Mouse (Mus musculus) cerebellum, adult 9-11 months (tissue): ENCODE measurements around the gene Sik1.

Experiments used
- DNase-seq: peaks from one replicate; pipeline ENCODE4 v3.0.0; 2022

Gene Sik1

GRCm38 (mm10) chr17:31854770-31855596 is 621 bp downstream of the Sik1 start:
- no peak for DNase-seq

GRCm38 (mm10) chr17:31853448-31854188 is 2.0 kb downstream of the Sik1 start:
- DNase-seq = no peak

GRCm38 (mm10) chr17:31852782-31853447 is 2.7 kb downstream of the Sik1 start:
- DNase-seq = no peak

GRCm38 (mm10) chr17:31851816-31852476 is 3.7 kb downstream of the Sik1 start:
- no peak for DNase-seq

- no peak for DNase-seq
These were observed 5.1 kb downstream of the Sik1 start for GRCm38 (mm10) chr17:31850457-31850980.

GRCm38 (mm10) chr17:31846970-31847369 is 8.6 kb downstream of the Sik1 start:
- no peak for DNase-seq

- no peak for DNase-seq
These were observed 9.3 kb downstream of the Sik1 start for GRCm38 (mm10) chr17:31846352-31846751.

GRCm38 (mm10) chr17:31843891-31844290 is 11.7 kb downstream of the Sik1 start:
- DNase-seq = no peak

GRCm38 (mm10) chr17:31842930-31843822 is 12.4 kb downstream of the Sik1 start:
- no peak for DNase-seq

GRCm38 (mm10) chr17:31841842-31842611 is 13.6 kb downstream of the Sik1 start:
- DNase-seq = no peak

GRCm38 (mm10) chr17:31841453-31841841 is 14.2 kb downstream of the Sik1 start:
- no peak for DNase-seq

- DNase-seq = no peak
These were observed 15.1 kb downstream of the Sik1 start for GRCm38 (mm10) chr17:31840423-31841003.

GRCm38 (mm10) chr17:31836772-31837171 is 18.8 kb downstream of the Sik1 start:
- no peak for DNase-seq

- DNase-seq = no peak
These were observed 19.4 kb downstream of the Sik1 start for GRCm38 (mm10) chr17:31836264-31836607.

- no peak for DNase-seq
These were observed 19.9 kb downstream of the Sik1 start for GRCm38 (mm10) chr17:31835528-31836263.

GRCm38 (mm10) chr17:31834320-31835065 is 21.1 kb downstream of the Sik1 start:
- DNase-seq = no peak

- DNase-seq = no peak
These were observed 21.9 kb downstream of the Sik1 start for GRCm38 (mm10) chr17:31833752-31834151.

- DNase-seq = no peak
These were observed 23.0 kb downstream of the Sik1 start for GRCm38 (mm10) chr17:31832577-31832964.
